ENCODE assay signal across 10 mouse cellular contexts in genomic region chr2:25286837-25287636, GRCm38 (mm10). TPM values are rescaled to one million over a fixed set of nuclear protein-coding genes. Genes with fewer than 3 reads are reported as not detected.
A peak's percentile ranks its signal among the peaks of the same experiment; 100 is the strongest.
DNase-seq lines count a peak whose midpoint lies in the region; ATAC-seq lines count a peak whose summit lies in the region.
"Had no signal": no experiment of that assay in that cellular context is flagged by ENCODE, and none has a peak within 500 bp of the region (broad histone marks: within the 10 kb centered on the region; RNA-seq: fewer than 3 reads in every experiment).

No protein-coding gene starts in this region.

- H3K4me3 ChIP-seq in embryonic facial prominence, embryonic 13.5 days, result no peak overlapping the region
- H3K4me3 ChIP-seq in embryonic facial prominence, embryonic 10.5 days, result no peak overlapping the region
- no peak overlapping the region for H3K4me3 ChIP-seq in stomach, embryonic 14.5 days (ENCODE audit: low read depth, low read length)

- 51% methylated on average over 7 of the region's 7 CpGs for WGBS in embryonic facial prominence, embryonic 13.5 days
- 58% methylated on average over 7 of the region's 7 CpGs for WGBS in embryonic facial prominence, embryonic 10.5 days
- WGBS in stomach, embryonic 14.5 days, result 45% methylated on average over 7 of the region's 7 CpGs

- no peak for DNase-seq in embryonic facial prominence, embryonic 10.5 days (ENCODE audit: low spot score)
- peak; percentile 15 for DNase-seq in right cerebral cortex, postnatal 25 days
- no peak for DNase-seq in right cerebral cortex, adult 2 months (ENCODE audit: low spot score in 2 of 2)
- DNase-seq in kidney, postnatal 36 days, result peak; percentile 45 to 61
- no peak for DNase-seq in frontal cortex, postnatal 36 days (ENCODE audit: low spot score in 2 of 2)
- DNase-seq in thymus, postnatal 0 days (ENCODE audit: low spot score), result no peak

- peak overlapping the region; percentile 77 for H3K27ac ChIP-seq in embryonic facial prominence, embryonic 13.5 days
- no peak overlapping the region for H3K27ac ChIP-seq in embryonic facial prominence, embryonic 10.5 days (replicated peaks)
- H3K27ac ChIP-seq in stomach, embryonic 14.5 days (ENCODE audit: low read length), result peak overlapping the region; percentile 88
- H3K27ac ChIP-seq: macrophage had no signal

- peaks cover 44% of the 10 kb centered on the region for H3K36me3 ChIP-seq in embryonic facial prominence, embryonic 13.5 days
- peaks cover 47% of the 10 kb centered on the region for H3K36me3 ChIP-seq in embryonic facial prominence, embryonic 10.5 days (replicated peaks)
- H3K36me3 ChIP-seq in stomach, embryonic 14.5 days (ENCODE audit: control insufficient read depth, insufficient read depth, low read length), result peaks cover 38% of the 10 kb centered on the region

- ATAC-seq in embryonic facial prominence, embryonic 13.5 days (ENCODE audit: insufficient number of reproducible peaks, insufficient read depth, low FRiP score, low TSS enrichment, low read depth), result no peak
- peak; percentile 65 for ATAC-seq in stomach, embryonic 14.5 days (ENCODE audit: insufficient number of reproducible peaks, insufficient read depth, low FRiP score, low read depth)

- no peaks in the 10 kb centered on the region for H3K9me3 ChIP-seq in embryonic facial prominence, embryonic 13.5 days
- H3K9me3 ChIP-seq in embryonic facial prominence, embryonic 10.5 days, result no peaks in the 10 kb centered on the region
- no peaks in the 10 kb centered on the region for H3K9me3 ChIP-seq in stomach, embryonic 14.5 days (ENCODE audit: control insufficient read depth, low read depth, low read length)

- peaks cover 35% of the 10 kb centered on the region for H3K4me1 ChIP-seq in embryonic facial prominence, embryonic 13.5 days
- H3K4me1 ChIP-seq in embryonic facial prominence, embryonic 10.5 days, result peaks cover 23% of the 10 kb centered on the region
- peaks cover 12% of the 10 kb centered on the region for H3K4me1 ChIP-seq in stomach, embryonic 14.5 days (ENCODE audit: control insufficient read depth, insufficient read depth, low read length)

- H3K27me3 ChIP-seq in embryonic facial prominence, embryonic 13.5 days, result peaks cover 49% of the 10 kb centered on the region
- peaks cover 58% of the 10 kb centered on the region for H3K27me3 ChIP-seq in embryonic facial prominence, embryonic 10.5 days (replicated peaks; ENCODE audit: low read depth, poor library complexity, severe bottlenecking)
- H3K27me3 ChIP-seq in stomach, embryonic 14.5 days (ENCODE audit: control insufficient read depth, insufficient read depth, low read length), result peaks cover 36% of the 10 kb centered on the region

- no peak overlapping the region for H3K9ac ChIP-seq in embryonic facial prominence, embryonic 13.5 days
- no peak overlapping the region for H3K9ac ChIP-seq in stomach, embryonic 14.5 days (replicated peaks; ENCODE audit: low read depth, low read length)

- H3K4me2 ChIP-seq in embryonic facial prominence, embryonic 13.5 days, result 0 out of 2 replicates have a peak overlapping the region, but pooled peaks have one; percentile 2
- peak overlapping the region; percentile 6; the same call in 1 of the 2 replicates for H3K4me2 ChIP-seq in stomach, embryonic 14.5 days (replicated peaks; ENCODE audit: low read depth, low read length)

RNA-seq across cellular contexts. Expression of gene Tmem210, which starts 0.9 kb away (rescaled TPM):
- not detected in 2 replicates for polyA plus RNA-seq in embryonic facial prominence, embryonic 13.5 days (2015; fragmentation: Nextera tagmentation; extraction: Ambion mirVana)
- not detected in 2 replicates for polyA plus RNA-seq in embryonic facial prominence, embryonic 10.5 days (2016; fragmentation: Nextera tagmentation; extraction: Ambion mirVana)
- polyA plus RNA-seq in stomach, embryonic 14.5 days (2014; fragmentation: Nextera tagmentation; extraction: Ambion mirVana), result not detected in 2 replicates
- polyA plus RNA-seq in thymus, postnatal 0 days (2015; fragmentation: Nextera tagmentation; extraction: Ambion mirVana), result not detected in 2 replicates
- polyA plus RNA-seq: C2C12, macrophage had no signal

RNA-seq across cellular contexts. Expression of gene Lrrc26, which starts 2.7 kb away (rescaled TPM):
- polyA plus RNA-seq in embryonic facial prominence, embryonic 13.5 days (2015; fragmentation: Nextera tagmentation; extraction: Ambion mirVana), result 0.22 TPM in 2 replicates
- polyA plus RNA-seq in embryonic facial prominence, embryonic 10.5 days (2016; fragmentation: Nextera tagmentation; extraction: Ambion mirVana), result not detected in 2 replicates
- 1.9 and 3.4 TPM in 2 replicates for polyA plus RNA-seq in stomach, embryonic 14.5 days (2014; fragmentation: Nextera tagmentation; extraction: Ambion mirVana)
- 1.4 and 3.6 TPM in 2 replicates for polyA plus RNA-seq in thymus, postnatal 0 days (2015; fragmentation: Nextera tagmentation; extraction: Ambion mirVana)
- polyA plus RNA-seq: C2C12, macrophage had no signal

RNA-seq across cellular contexts. Expression of gene Anapc2, which starts 14.8 kb away (rescaled TPM):
- 137 and 143 TPM in 2 replicates for polyA plus RNA-seq in embryonic facial prominence, embryonic 13.5 days (2015; fragmentation: Nextera tagmentation; extraction: Ambion mirVana)
- polyA plus RNA-seq in embryonic facial prominence, embryonic 10.5 days (2016; fragmentation: Nextera tagmentation; extraction: Ambion mirVana), result 147 and 151 TPM in 2 replicates
- 108 and 116 TPM in 2 replicates for polyA plus RNA-seq in stomach, embryonic 14.5 days (2014; fragmentation: Nextera tagmentation; extraction: Ambion mirVana)
- polyA plus RNA-seq in thymus, postnatal 0 days (2015; fragmentation: Nextera tagmentation; extraction: Ambion mirVana), result 71.5 and 80.6 TPM in 2 replicates

RNA-seq across cellular contexts. Expression of gene Ssna1, which starts 14.8 kb away (rescaled TPM):
- 231 and 246 TPM in 2 replicates for polyA plus RNA-seq in embryonic facial prominence, embryonic 13.5 days (2015; fragmentation: Nextera tagmentation; extraction: Ambion mirVana)
- 228 and 238 TPM in 2 replicates for polyA plus RNA-seq in embryonic facial prominence, embryonic 10.5 days (2016; fragmentation: Nextera tagmentation; extraction: Ambion mirVana)
- polyA plus RNA-seq in stomach, embryonic 14.5 days (2014; fragmentation: Nextera tagmentation; extraction: Ambion mirVana), result 241 and 246 TPM in 2 replicates
- 322 and 323 TPM in 2 replicates for polyA plus RNA-seq in thymus, postnatal 0 days (2015; fragmentation: Nextera tagmentation; extraction: Ambion mirVana)

RNA-seq across cellular contexts. Expression of gene Tprn, which starts 24.6 kb away (rescaled TPM):
- polyA plus RNA-seq in embryonic facial prominence, embryonic 13.5 days (2015; fragmentation: Nextera tagmentation; extraction: Ambion mirVana), result 7.5 and 8.2 TPM in 2 replicates
- polyA plus RNA-seq in embryonic facial prominence, embryonic 10.5 days (2016; fragmentation: Nextera tagmentation; extraction: Ambion mirVana), result 8.0 and 9.0 TPM in 2 replicates
- 6.2 and 8.5 TPM in 2 replicates for polyA plus RNA-seq in stomach, embryonic 14.5 days (2014; fragmentation: Nextera tagmentation; extraction: Ambion mirVana)
- polyA plus RNA-seq in thymus, postnatal 0 days (2015; fragmentation: Nextera tagmentation; extraction: Ambion mirVana), result 10.2 and 12.6 TPM in 2 replicates

Comparison
In these comparisons a context has a peak if more than half of its experiments do, and no peak if none do; other contexts are left out.
1. DNase-seq: peak in right cerebral cortex, postnatal 25 days (single experiment) and kidney, postnatal 36 days (2 of 2); none in embryonic facial prominence, embryonic 10.5 days (single experiment), right cerebral cortex, adult 2 months (0 of 2), frontal cortex, postnatal 36 days (0 of 2) and thymus, postnatal 0 days (single experiment).